Mouse (Mus musculus): ENCODE measurements around the gene Taf6. TPM values are rescaled to one million over a fixed set of nuclear protein-coding genes. Genes with fewer than 3 reads are reported as not detected.
A peak's percentile ranks its signal among the peaks of the same experiment; 100 is the strongest.

Taf6 gene
- polyA plus RNA-seq, 1 experiment, result 89.7 TPM

DNA sequence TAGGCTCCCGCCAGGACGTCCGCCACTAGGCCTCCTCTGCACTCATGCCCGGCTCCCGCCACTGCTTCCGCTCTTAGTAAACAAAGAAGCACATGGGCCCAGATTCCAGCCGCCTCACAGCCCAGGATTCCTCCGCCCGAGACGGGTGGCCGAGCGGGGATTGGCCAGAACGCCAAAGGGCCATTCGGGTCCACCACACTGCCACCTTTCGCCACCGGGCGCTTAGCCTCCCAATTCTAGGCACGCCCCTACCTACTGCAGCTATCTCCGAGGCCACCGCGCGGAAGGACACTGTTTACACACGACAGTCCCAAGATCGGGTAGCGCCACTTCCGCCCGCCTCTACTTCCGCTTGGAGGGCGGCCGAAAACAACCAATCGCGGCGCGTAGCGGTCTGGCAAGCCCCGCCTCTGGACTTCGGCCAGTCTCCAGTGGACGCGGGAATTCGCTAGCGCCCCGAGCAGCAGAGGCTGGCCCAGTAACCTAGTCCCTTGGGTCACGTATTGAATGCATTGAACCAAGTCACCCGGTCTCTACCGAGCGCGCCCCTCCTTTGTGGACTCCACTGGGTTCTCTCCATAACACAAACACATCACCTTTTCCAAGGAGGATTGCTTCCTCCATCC, 16.2 kb downstream of the Taf6 start:
- TF ChIP-seq POLR2A (IDR thresholded peaks at IDR 0.05; ENCODE audit: borderline replicate concordance, extremely low read depth, insufficient read depth, insufficient read length, poor library complexity, severe bottlenecking), result peak; percentile 50; the same call in 1 of the 2 replicates
- no peak for TF ChIP-seq CTCF (IDR thresholded peaks at IDR 0.05; ENCODE audit: borderline replicate concordance, extremely low read depth, insufficient read depth, insufficient read length)
- DNase-seq (ENCODE audit: low read depth), result peak; percentile 99

DNA sequence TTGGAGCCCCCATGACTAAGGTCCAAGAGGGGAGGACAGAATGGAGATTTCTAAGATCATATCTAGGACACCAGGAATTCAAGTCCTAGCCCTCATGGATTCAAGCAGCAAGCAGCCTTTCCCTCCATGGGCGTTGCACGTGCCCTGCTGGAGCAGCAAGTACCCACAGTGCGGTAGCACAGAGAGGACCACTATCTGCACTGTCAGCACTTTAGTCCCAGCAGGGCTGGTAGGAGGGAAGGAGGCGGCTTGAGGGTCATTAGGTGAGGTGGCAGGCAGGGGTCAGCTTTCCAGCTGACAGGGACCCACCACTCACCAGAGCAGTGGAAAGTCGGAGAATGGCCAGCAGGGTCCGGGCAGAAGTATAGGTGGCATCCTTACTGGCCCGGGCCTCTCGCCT, 21.7 kb downstream of the Taf6 start:
- no peak for DNase-seq (ENCODE audit: low read depth)
- TF ChIP-seq CTCF (IDR thresholded peaks at IDR 0.05; ENCODE audit: borderline replicate concordance, extremely low read depth, insufficient read depth, insufficient read length) (no peak), POLR2A (IDR thresholded peaks at IDR 0.05; ENCODE audit: borderline replicate concordance, extremely low read depth, insufficient read depth, insufficient read length, poor library complexity, severe bottlenecking) (no peak)

DNA sequence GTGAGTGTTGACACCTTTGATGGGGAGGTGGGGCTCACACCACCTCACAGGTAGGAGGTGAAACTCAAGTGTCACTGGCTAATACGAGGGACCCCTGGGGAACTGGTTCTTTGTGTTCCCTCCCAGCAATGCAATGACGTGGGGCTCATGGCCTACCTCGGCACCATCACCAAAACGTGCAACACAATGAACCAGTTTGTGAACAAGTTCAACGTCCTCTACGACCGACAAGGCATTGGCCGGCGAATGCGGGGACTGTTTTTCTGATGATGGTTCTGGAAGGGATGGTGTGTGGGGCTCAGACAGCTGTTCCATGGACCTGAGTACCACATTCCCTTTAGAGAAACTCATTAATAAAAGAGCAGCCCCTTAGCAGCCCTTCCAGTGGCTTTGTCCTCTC, 23.6 kb downstream of the Taf6 start:
- DNase-seq (ENCODE audit: low read depth), result no peak
- no peak for TF ChIP-seq CTCF (IDR thresholded peaks at IDR 0.05; ENCODE audit: borderline replicate concordance, extremely low read depth, insufficient read depth, insufficient read length)
- no peak for TF ChIP-seq POLR2A (IDR thresholded peaks at IDR 0.05; ENCODE audit: borderline replicate concordance, extremely low read depth, insufficient read depth, insufficient read length, poor library complexity, severe bottlenecking)

DNA sequence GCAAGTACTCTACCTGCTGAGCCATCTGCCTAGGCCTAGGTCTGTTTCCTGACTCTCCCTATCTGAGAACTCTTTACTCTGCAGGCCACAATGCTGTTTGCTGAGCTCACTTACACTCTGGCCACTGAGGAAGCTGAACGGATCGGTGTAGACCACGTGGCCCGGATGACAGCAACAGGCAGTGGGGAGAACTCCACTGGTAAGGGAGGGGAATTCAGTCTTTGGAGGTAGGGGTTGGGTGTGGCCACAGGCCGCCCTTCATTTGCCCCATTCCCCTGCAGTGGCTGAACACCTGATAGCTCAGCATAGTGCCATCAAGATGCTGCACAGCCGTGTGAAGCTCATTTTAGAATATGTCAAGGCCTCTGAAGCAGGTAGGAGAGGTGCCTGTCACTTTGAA, 24.2 kb downstream of the Taf6 start:
- no peak for DNase-seq (ENCODE audit: low read depth)
- TF ChIP-seq CTCF (IDR thresholded peaks at IDR 0.05; ENCODE audit: borderline replicate concordance, extremely low read depth, insufficient read depth, insufficient read length) (no peak), POLR2A (IDR thresholded peaks at IDR 0.05; ENCODE audit: borderline replicate concordance, extremely low read depth, insufficient read depth, insufficient read length, poor library complexity, severe bottlenecking) (no peak)

DNA sequence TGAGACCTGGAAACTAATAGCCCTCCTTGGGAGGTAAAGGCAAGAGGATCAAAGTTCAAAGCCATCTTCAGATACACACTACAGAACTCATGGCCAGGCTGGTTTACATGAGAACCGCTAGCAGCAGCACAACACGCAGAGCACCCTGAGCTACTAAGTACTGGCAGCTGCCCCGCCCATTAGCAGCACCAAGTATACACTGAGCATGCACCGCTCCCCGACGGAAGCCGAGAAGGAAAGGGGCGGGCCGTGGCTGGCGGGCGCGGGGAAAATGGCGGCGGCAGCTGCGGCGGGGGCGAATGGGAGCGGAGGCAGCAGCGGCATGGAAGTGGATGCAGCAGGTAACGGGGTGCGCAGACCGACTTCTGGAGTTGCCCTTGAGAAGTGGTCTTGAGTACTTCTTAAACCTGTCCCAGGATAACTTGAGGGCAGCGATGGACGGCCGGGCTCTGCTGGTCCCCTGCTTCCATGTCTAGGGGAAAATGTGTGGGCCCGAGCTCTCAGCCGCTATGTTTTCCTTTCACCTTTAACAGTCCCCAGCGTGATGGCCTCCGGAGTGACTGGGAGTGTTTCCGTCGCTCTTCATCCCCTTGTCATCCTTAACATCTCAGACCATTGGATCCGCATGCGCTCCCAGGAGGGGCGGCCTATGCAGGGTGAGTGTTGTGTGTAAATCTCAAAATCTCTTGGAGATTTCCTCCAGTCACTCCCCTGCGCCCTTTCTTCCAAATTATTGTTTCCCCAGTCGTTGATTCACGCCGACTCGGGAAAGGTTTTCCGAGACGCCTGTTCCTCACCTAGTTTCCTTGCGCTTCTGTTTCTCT, 26.2 kb downstream of the Taf6 start, which contains the start of gene Cops6:
Cops6 (plus strand) TSS at position 230 of the 824 bp plus-strand sequence.
- TF ChIP-seq CTCF (IDR thresholded peaks at IDR 0.05; ENCODE audit: borderline replicate concordance, extremely low read depth, insufficient read depth, insufficient read length) (no peak), POLR2A (IDR thresholded peaks at IDR 0.05; ENCODE audit: borderline replicate concordance, extremely low read depth, insufficient read depth, insufficient read length, poor library complexity, severe bottlenecking) (peak; percentile 85)
- DNase-seq (ENCODE audit: low read depth), result peak; percentile 98

DNA sequence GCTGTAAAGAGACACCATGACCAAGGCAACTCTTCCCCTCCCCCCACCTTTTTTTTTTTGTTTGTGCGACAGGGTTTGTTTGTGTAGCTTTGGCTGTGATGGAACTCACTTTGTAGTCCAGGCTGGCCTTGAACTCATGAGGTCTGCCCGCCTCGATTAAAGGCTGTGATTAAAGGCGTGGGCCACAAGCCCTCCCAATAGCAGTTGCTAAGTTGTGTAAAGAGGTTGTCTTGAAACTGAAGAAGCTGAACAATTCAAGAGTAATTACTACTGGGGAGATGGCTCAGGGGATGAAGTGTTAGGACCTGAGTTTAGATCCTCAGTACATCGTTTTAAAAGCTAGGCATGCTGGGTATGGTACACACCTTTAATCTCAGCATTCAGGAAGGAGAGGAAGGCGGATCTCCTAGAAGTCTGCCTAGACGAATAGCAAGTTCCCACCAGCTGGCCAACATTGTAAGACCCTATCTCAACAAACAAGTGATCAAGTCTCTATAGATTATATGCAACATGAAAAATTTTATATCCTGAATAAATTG, 27.0 kb downstream of the Taf6 start:
- TF ChIP-seq POLR2A (IDR thresholded peaks at IDR 0.05; ENCODE audit: borderline replicate concordance, extremely low read depth, insufficient read depth, insufficient read length, poor library complexity, severe bottlenecking) (no peak), CTCF (IDR thresholded peaks at IDR 0.05; ENCODE audit: borderline replicate concordance, extremely low read depth, insufficient read depth, insufficient read length) (no peak)
- no peak for DNase-seq (ENCODE audit: low read depth)

DNA sequence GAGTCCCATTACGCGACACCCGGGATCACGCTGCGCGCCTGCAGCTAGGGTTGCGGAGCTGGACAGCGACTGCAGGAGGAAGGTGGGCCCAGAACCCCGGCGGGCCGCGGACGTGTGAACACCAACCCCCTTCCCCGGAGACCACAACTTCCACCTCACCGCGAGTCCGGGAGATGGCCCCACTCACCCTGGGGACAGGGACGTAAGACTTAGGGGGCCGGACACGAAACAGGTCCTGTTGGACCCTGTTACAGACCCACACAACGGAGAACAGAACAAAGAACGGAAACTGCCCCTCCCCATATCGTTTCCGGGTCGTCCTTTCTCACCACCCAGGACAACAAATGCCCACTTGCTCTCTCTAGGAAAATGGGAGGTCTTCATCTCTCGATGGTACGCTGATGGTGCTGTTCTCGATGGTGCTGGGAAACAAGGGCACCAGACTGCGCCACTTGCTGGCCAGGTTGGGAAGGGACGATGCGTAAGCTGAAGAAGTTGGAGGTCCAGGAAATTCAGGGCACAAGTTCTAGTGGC, 31.7 kb downstream of the Taf6 start, which contains the start of gene Zfp113:
Zfp113 (minus strand) TSS at position 302 of the 534 bp plus-strand sequence.
- TF ChIP-seq POLR2A (IDR thresholded peaks at IDR 0.05; ENCODE audit: borderline replicate concordance, extremely low read depth, insufficient read depth, insufficient read length, poor library complexity, severe bottlenecking), result peak; percentile 66; the same call in 1 of the 2 replicates
- peak; percentile 87 for TF ChIP-seq CTCF (IDR thresholded peaks at IDR 0.05; ENCODE audit: borderline replicate concordance, extremely low read depth, insufficient read depth, insufficient read length)
- peak; percentile 99 for DNase-seq (ENCODE audit: low read depth)

DNA sequence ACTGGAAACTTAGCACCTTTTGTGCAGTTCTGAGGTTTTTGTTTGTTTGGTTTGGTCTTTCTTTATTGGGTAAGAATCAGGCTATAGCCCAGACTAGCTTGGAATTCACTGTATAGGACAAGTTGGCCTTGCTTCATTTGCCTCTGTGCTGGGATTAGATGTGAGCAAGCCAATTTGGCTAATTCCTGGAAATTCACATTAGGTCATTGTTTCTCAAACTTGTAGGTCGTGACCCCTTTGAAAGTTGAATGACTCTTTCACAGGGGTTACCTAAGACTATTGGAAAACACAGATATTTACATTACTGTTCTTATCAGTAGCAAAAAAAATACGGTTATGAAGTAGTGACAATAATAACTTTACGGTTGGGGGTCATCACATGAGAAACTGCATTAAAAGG, 32.9 kb downstream of the Taf6 start:
- no peak for DNase-seq (ENCODE audit: low read depth)

DNA sequence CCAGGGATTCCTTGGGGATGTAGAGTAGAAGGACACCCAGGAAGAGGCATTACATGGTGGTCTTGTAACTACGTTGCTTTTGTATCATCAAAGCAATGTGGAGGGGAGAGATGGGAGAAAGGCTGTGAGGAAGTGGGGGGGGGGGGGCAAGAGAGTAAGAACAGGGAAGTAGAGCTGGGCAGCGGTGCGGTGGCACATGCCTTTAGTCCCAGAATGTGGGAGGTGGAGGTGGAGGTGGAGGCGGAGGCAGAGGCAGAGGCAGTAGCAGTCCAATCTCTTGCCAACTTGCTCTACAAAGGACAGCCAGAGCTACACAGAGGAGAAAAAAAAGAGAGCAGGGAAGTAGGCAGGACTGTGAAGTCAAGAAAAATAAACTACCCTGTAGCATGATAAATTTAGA, 48.7 kb downstream of the Taf6 start:
- no peak for DNase-seq (ENCODE audit: low read depth)
- TF ChIP-seq CTCF (IDR thresholded peaks at IDR 0.05; ENCODE audit: borderline replicate concordance, extremely low read depth, insufficient read depth, insufficient read length) (no peak), POLR2A (IDR thresholded peaks at IDR 0.05; ENCODE audit: borderline replicate concordance, extremely low read depth, insufficient read depth, insufficient read length, poor library complexity, severe bottlenecking) (no peak)

More for the DNA sequence above, 32.9 kb downstream of the Taf6 start:
- TF ChIP-seq POLR2A (IDR thresholded peaks at IDR 0.05; ENCODE audit: borderline replicate concordance, extremely low read depth, insufficient read depth, insufficient read length, poor library complexity, severe bottlenecking) (no peak), CTCF (IDR thresholded peaks at IDR 0.05; ENCODE audit: borderline replicate concordance, extremely low read depth, insufficient read depth, insufficient read length) (no peak)

DNA sequence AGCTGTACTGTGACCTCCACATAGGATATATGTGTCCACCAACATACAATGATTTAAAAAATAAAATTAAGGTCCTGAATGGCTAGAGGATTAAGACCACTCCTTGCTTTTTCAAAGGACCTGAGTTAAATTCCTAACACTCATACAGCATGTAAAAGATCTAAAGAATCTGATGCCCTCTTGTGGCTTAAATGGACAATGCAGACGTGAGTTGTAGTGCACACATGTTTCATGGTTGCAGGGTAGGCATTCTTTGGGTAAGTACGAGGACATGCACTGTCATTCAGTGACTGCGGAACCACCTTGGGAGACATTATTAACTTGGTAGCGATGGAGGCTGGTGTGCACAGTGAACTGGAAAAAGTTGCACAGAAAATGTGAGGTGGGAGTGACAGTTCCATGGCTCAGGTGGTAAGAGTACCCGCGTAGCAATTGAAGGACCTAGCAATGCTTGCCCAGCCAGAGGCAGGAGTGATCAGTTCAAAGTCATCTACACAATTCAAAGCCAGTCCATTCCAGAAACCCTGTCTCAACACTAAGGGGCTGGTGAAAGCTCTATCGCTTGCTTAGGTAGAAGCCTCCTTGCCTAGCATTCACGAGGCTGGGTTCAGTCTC, 49.2 kb downstream of the Taf6 start:
- peak; percentile 60 for DNase-seq (ENCODE audit: low read depth)
- TF ChIP-seq CTCF (IDR thresholded peaks at IDR 0.05; ENCODE audit: borderline replicate concordance, extremely low read depth, insufficient read depth, insufficient read length), result peak; percentile 55
- no peak for TF ChIP-seq POLR2A (IDR thresholded peaks at IDR 0.05; ENCODE audit: borderline replicate concordance, extremely low read depth, insufficient read depth, insufficient read length, poor library complexity, severe bottlenecking)

DNA sequence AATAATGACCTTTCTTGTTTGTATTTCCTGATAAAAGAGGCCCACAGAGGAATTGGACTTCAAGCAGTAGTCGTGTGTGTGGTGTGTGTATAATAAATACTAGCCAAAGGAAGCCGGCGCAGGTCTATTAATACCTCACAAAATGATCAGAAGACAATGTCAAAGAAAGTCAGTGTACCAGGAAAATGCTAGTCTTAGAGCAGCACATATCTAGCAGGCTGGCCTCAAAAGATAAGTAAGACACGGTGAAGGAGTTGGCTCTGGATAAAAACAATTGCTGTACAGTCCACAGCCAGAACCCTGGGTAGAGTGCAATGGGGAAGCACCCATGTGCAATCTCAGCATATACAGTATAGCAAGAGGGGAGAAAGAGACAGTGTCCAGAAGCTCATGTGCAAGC, 50.0 kb downstream of the Taf6 start:
- TF ChIP-seq POLR2A (IDR thresholded peaks at IDR 0.05; ENCODE audit: borderline replicate concordance, extremely low read depth, insufficient read depth, insufficient read length, poor library complexity, severe bottlenecking) (no peak), CTCF (IDR thresholded peaks at IDR 0.05; ENCODE audit: borderline replicate concordance, extremely low read depth, insufficient read depth, insufficient read length) (no peak)
- no peak for DNase-seq (ENCODE audit: low read depth)
